Mouse (Mus musculus) kidney, embryonic 14.5 days (tissue): ENCODE results near the gene Emx1. TPM values are rescaled to one million over a fixed set of nuclear protein-coding genes. Genes with fewer than 3 reads are reported as not detected.
A peak's percentile ranks its signal among the peaks of the same experiment; 100 is the strongest.
"Not testable (repeated sequence)": the region's sequence is repeated elsewhere in the genome, so short reads cannot be mapped to it uniquely, and the experiment has no call there.

Source experiments
- ATAC-seq: fragments of 200-750 bp; cut with Nextera tagmentation; 2 replicates; pipeline ENCODE4 v1.8.0; 2017; ENCODE audit warnings: moderate number of reproducible peaks, mild to moderate bottlenecking, moderate TSS enrichment, moderate library complexity; ENCODE audit not compliant: low FRiP score, low TSS enrichment
- H3K27ac ChIP-seq: fragments of 300-500 bp; sonication (generic); 2 replicates; pipeline ENCODE4 v1.5.1; 2014; ENCODE audit warnings: low read depth, mild to moderate bottlenecking, low read length, moderate library complexity, mixed read lengths
- H3K27me3 ChIP-seq: fragments of 300-500 bp; sonication (generic); 2 replicates; pipeline ENCODE4 v1.6.1; 2014; ENCODE audit warnings: mild to moderate bottlenecking, low read length; ENCODE audit not compliant: control insufficient read depth, insufficient read depth
- H3K36me3 ChIP-seq: fragments of 300-500 bp; sonication (generic); 2 replicates; pipeline ENCODE4 v1.6.1; 2014; ENCODE audit warnings: low read length, mixed read lengths; ENCODE audit not compliant: control insufficient read depth, insufficient read depth
- H3K4me1 ChIP-seq: fragments of 300-500 bp; sonication (generic); 2 replicates; pipeline ENCODE4 v1.6.1; 2014; ENCODE audit warnings: low read length, mixed read lengths; ENCODE audit not compliant: control insufficient read depth, insufficient read depth
- H3K4me2 ChIP-seq: fragments of 300-500 bp; sonication (generic); replicated peaks from 2 replicates; pipeline ENCODE4 v1.6.1; 2014; ENCODE audit warnings: low read depth, mild to moderate bottlenecking, low read length
- H3K4me3 ChIP-seq: fragments of 300-500 bp; sonication (generic); 2 replicates; pipeline ENCODE4 v1.5.1; 2014; ENCODE audit warnings: mild to moderate bottlenecking, low read length
- H3K9ac ChIP-seq: fragments of 300-500 bp; sonication (generic); 2 replicates; pipeline ENCODE4 v1.6.1; 2014; ENCODE audit warnings: low read depth, mild to moderate bottlenecking, low read length, moderate library complexity
- H3K9me3 ChIP-seq: fragments of 300-500 bp; sonication (generic); 2 replicates; pipeline ENCODE4 v1.6.1; 2016; ENCODE audit warnings: low read length; ENCODE audit not compliant: control insufficient read depth
- WGBS: fragments of 180-500 bp; shearing (Covaris S2); extraction: QIAGEN DNeasy Blood & Tissue Kit; methylation state at CpG from one replicate; pipeline ENCODE4 v1.1.7; 2014; 5-methylcytosine and 5-hydroxymethylcytosine counted together
- polyA plus RNA-seq: library from polyadenylated mRNA; unstranded; fragments of >200 nt; fragmentation: Nextera tagmentation; extraction: Ambion mirVana; gene quantifications from 2 replicates; pipeline ENCODE4 v1.2.1, GENCODE M21; 2014

Emx1 gene
- polyA plus RNA-seq = 7.5 and 8.5 TPM in 2 replicates

GRCm38 (mm10) chr6:85187340-85188211 is at the start of gene Emx1:
Gene Emx1 (plus strand): TSS chr6:85187438.
- WGBS = under 1% methylated on average over 68 of the region's 81 CpGs
- peak within 1 kb of the TSS; percentile 53 for H3K9ac ChIP-seq
- H3K27me3 ChIP-seq = peaks cover 80% of the 10 kb centered on the region
- H3K4me2 ChIP-seq = peak within 1 kb of the TSS; percentile 86
- H3K27ac ChIP-seq = no peak within 1 kb of the TSS
- H3K9me3 ChIP-seq = no peaks in the 10 kb centered on the region
- H3K36me3 ChIP-seq = no peaks in the 10 kb centered on the region
- ATAC-seq = peak; percentile 85
- peak within 1 kb of the TSS; percentile 45 for H3K4me3 ChIP-seq
- H3K4me1 ChIP-seq = peaks cover 14% of the 10 kb centered on the region; the same call in 1 of the 2 replicates

DNA sequence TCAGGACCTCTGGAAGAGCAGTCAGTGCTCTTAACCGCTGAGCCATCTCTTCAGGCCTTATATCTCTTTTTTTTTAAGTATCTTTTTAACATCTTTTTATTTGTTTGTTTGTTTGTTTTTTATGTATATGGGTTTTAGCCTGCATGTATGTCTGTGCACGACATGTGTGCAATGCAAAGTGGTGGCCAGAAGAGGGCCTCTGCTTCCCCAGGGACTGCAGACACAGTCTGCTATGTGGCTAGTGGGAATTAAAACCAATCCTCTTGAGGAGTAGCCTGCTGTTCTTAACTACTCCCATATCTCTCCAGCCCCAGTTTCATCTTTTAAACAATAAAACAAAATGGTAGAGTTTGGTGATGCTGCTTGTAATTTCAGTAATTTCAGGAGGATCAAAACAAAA is 47.7 kb upstream of the Emx1 start:
- no peaks in the 10 kb centered on the region for H3K27me3 ChIP-seq
- no peak overlapping the region for H3K9ac ChIP-seq
- no peak overlapping the region for H3K27ac ChIP-seq
- H3K36me3 ChIP-seq = peaks cover 1% of the 10 kb centered on the region; the same call in 1 of the 2 replicates
- no peak overlapping the region for H3K4me2 ChIP-seq
- ATAC-seq = no peak
- no peaks in the 10 kb centered on the region for H3K9me3 ChIP-seq
- H3K4me3 ChIP-seq = no peak overlapping the region
- no peaks in the 10 kb centered on the region for H3K4me1 ChIP-seq
- 92% methylated on average over 2 of the region's 2 CpGs for WGBS

- not testable (repeated sequence) for H3K9ac ChIP-seq, H3K4me1 ChIP-seq, H3K4me3 ChIP-seq, H3K9me3 ChIP-seq, H3K4me2 ChIP-seq, ATAC-seq, H3K27me3 ChIP-seq, H3K27ac ChIP-seq, H3K36me3 ChIP-seq
- WGBS = 7% methylated on average over 6 of the region's 7 CpGs
Observed at GRCm38 (mm10) chr6:85141013-85141412, 46.2 kb upstream of the Emx1 start.

DNA sequence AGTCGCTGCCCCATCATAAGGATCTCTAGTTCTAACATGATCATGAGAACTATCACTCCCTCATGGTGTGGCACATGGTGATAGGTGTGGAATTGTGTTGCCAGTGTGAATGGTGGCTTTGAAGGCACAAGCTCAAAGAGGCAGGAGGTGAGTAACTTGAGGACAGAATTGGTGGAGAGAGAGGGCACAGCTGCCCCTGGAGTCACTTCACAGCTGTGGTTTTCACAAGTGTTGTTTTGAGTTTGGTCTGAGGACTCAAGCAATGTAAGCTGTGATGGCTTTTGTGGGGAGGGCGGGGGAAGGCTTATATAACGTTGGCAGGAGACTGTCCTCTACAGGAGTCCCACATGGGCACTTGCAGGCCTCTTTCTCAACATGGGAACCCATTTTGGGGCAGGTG is 42.8 kb upstream of the Emx1 start:
- Histone ChIP-seq H3K27ac (no peak overlapping the region), H3K4me2 (no peak overlapping the region), H3K4me3 (no peak overlapping the region), H3K9me3 (no peaks in the 10 kb centered on the region), H3K4me1 (no peaks in the 10 kb centered on the region), H3K27me3 (no peaks in the 10 kb centered on the region), H3K9ac (no peak overlapping the region), H3K36me3 (no peaks in the 10 kb centered on the region)
- no peak for ATAC-seq
- 74% methylated on average over 3 of the region's 3 CpGs for WGBS

- no peak for ATAC-seq
- H3K4me1 ChIP-seq = no peaks in the 10 kb centered on the region
- no peak overlapping the region for H3K4me2 ChIP-seq
- no peak overlapping the region for H3K4me3 ChIP-seq
- H3K9ac ChIP-seq = no peak overlapping the region
- no peaks in the 10 kb centered on the region for H3K27me3 ChIP-seq
- no peaks in the 10 kb centered on the region for H3K9me3 ChIP-seq
- no peaks in the 10 kb centered on the region for H3K36me3 ChIP-seq
- WGBS = 51% methylated on average over 3 of the region's 3 CpGs
- no peak overlapping the region for H3K27ac ChIP-seq
Observed at GRCm38 (mm10) chr6:85147636-85148035, 39.6 kb upstream of the Emx1 start.

DNA sequence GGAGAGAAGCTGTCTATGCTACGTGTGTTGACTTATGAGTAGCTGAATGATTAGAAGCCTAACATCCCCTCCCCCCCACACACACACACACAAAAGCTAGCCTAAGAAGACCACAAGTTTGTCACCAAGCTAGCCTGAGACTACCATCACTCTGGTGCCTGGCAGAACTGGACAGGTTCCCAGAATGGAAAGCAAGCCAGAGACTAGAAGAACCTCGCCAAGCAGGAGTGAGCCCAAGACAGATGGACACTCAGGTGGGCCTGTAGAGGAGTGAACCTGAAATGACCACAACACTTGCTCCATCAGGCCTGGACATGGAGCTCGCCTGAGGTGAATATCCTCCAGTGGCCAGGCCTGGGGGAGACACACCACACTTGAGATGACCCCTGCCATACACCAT is 36.9 kb upstream of the Emx1 start:
- H3K4me3 ChIP-seq = no peak overlapping the region
- no peaks in the 10 kb centered on the region for H3K4me1 ChIP-seq
- H3K9me3 ChIP-seq = no peaks in the 10 kb centered on the region
- H3K27ac ChIP-seq = no peak overlapping the region
- no peaks in the 10 kb centered on the region for H3K27me3 ChIP-seq
- no peak overlapping the region for H3K4me2 ChIP-seq
- no peaks in the 10 kb centered on the region for H3K36me3 ChIP-seq
- H3K9ac ChIP-seq = no peak overlapping the region
- ATAC-seq = no peak
- whole genome bisulfite sequencing = 83% methylated on average over 3 of the region's 3 CpGs

DNA sequence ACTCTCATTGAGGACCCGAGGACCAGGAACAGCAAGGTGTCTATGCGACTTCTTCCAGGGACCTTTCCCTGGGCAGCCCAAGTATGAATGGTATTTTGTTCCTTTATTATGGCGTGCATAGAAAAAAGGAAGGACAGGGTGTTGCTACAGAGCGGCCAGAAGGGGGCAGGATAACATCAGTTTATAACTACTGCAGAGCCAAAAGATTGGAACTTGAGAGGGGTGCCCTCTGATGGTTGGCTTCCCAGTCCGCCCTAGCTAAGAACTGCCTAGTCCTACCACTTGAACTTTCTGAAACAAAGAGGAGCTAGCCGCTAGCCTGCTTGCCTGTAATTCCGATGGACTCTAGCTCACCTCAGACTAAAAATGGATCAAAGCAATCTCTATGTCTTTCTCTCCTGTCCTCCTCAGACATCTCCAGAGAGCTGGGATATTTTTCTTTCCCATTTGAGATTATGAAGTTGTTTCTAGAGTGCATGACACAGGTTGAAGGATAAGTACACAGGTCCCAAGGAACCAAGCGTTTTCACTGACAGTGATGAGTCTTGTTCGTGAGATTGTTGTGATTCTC is 33.2 kb upstream of the Emx1 start:
- Histone ChIP-seq H3K9ac (no peak overlapping the region), H3K36me3 (no peaks in the 10 kb centered on the region), H3K27me3 (no peaks in the 10 kb centered on the region), H3K4me2 (no peak overlapping the region), H3K9me3 (no peaks in the 10 kb centered on the region), H3K4me3 (no peak overlapping the region), H3K27ac (no peak overlapping the region), H3K4me1 (no peaks in the 10 kb centered on the region)
- peak; percentile 67 for ATAC-seq
- 13% methylated on average over 9 of the region's 9 CpGs for WGBS

DNA sequence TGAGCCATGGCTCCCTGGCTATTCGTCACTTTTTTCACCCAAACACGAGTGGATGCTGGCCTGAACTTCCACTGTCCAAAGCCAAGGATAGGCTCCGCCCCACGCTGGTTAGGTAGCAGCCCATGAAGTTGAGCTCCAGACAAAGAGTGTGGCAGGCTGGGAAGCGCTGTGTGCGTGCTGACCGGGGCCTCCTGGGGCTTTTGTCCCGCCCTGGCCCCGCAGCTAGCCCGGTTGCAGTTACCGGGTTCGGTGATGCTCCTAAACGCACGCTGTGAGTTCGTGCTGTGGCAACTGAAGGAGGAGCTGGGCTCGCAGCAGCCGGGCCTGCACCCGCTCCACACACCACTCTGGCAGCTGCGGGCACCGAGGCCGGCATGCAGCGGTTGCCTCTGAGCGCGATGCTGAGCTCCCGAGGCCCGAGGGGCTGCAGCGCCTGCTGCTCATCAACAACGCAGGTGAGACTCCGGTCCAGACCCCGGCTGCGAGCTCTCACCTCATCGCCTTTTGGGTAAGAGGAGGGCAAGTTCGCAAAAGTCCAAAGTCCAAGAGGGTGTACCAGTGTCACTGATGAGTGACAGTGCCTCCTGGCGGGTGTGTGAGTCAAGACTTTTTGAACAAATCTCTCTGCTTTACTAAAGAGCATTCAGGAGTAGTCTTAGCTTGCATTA is 32.2 kb upstream of the Emx1 start:
- ATAC-seq = peak; percentile 64
- no peaks in the 10 kb centered on the region for H3K4me1 ChIP-seq
- H3K36me3 ChIP-seq = no peaks in the 10 kb centered on the region
- no peaks in the 10 kb centered on the region for H3K27me3 ChIP-seq
- peak overlapping the region; percentile 19; the same call in 1 of the 2 replicates for H3K27ac ChIP-seq
- peak overlapping the region; percentile 84 for H3K4me2 ChIP-seq
- 1% methylated on average over 34 of the region's 34 CpGs for WGBS
- peak overlapping the region; percentile 46 for H3K4me3 ChIP-seq
- peak overlapping the region; percentile 63 for H3K9ac ChIP-seq
- H3K9me3 ChIP-seq = no peaks in the 10 kb centered on the region

DNA sequence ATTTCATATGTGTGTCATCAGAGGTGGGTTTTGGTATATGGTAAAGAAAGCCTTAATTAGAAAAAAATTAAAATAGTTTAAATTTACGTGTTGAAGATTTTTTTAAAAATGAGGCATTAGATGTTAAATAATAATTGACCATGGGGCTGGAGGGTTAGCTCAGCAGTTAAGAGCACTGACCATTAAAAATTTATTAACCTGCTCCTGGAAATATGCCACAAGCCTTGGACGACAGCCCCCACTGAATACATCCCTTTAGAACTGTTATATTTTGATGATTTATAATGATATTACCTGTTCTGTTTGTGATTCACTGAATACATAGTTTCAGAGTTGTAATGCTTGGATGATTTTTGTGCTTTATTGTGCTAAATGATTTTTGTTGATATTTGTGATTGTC is 30.7 kb upstream of the Emx1 start:
- not testable (repeated sequence) for H3K4me1 ChIP-seq, ATAC-seq, H3K9me3 ChIP-seq, H3K4me3 ChIP-seq, H3K4me2 ChIP-seq, H3K36me3 ChIP-seq, H3K27me3 ChIP-seq, H3K27ac ChIP-seq, H3K9ac ChIP-seq
- 76% methylated on average over 2 of the region's 2 CpGs for WGBS
